Mouse (Mus musculus) thymus, adult 2 months (tissue): ENCODE results near the gene Kansl1. TPM values are rescaled to one million over a fixed set of nuclear protein-coding genes. Genes with fewer than 3 reads are reported as not detected.

ENCODE experiments used
- DNase-seq: peaks from one replicate; pipeline ENCODE4 v3.0.0; 2021
- H3K27ac ChIP-seq: fragments of 200-500 bp; 2 replicates; pipeline ENCODE4 v1.5.1; 2012; ENCODE audit warnings: low read length, control low read depth; ENCODE audit not compliant: control insufficient read depth, insufficient read depth
- H3K27me3 ChIP-seq: fragments of 200-500 bp; 2 replicates; pipeline ENCODE4 v1.6.1; 2012; ENCODE audit warnings: mild to moderate bottlenecking, low read length, moderate library complexity, mixed read lengths; ENCODE audit not compliant: control insufficient read depth, insufficient read depth
- H3K36me3 ChIP-seq: fragments of 200-500 bp; 2 replicates; pipeline ENCODE4 v1.6.1; 2012; ENCODE audit warnings: mild to moderate bottlenecking, low read length, moderate library complexity; ENCODE audit not compliant: control insufficient read depth, insufficient read depth
- H3K4me1 ChIP-seq: fragments of 200-500 bp; replicated peaks from 2 replicates; pipeline ENCODE4 v1.6.1; 2012; ENCODE audit warnings: low read length; ENCODE audit not compliant: control insufficient read depth, insufficient read depth
- H3K4me3 ChIP-seq: fragments of 200-500 bp; 2 replicates; pipeline ENCODE4 v1.5.1; 2012; ENCODE audit warnings: mild to moderate bottlenecking, low read length, control low read depth, moderate library complexity; ENCODE audit not compliant: control insufficient read depth, insufficient read depth
- CTCF ChIP-seq: fragments of 200-500 bp; IDR thresholded peaks from 2 replicates; pipeline ENCODE4 v1.5.1; 2012; ENCODE audit warnings: mild to moderate bottlenecking, control low read depth, low read length, moderate library complexity, borderline replicate concordance; ENCODE audit not compliant: control insufficient read depth, poor library complexity, insufficient read depth; ENCODE audit errors: extremely low read depth
- POLR2A ChIP-seq: fragments of 200-500 bp; IDR thresholded peaks from 2 replicates; pipeline ENCODE4 v1.6.1; 2012; ENCODE audit warnings: mild to moderate bottlenecking, low read length, control low read depth, moderate library complexity; ENCODE audit not compliant: control insufficient read depth, poor library complexity, insufficient read depth; ENCODE audit errors: extremely low read depth
- WGBS: fragments of 180-500 bp; shearing (Covaris S2); methylation state at CpG from one replicate; pipeline ENCODE4 v1.1.7; 2018; 5-methylcytosine and 5-hydroxymethylcytosine counted together
- polyA plus RNA-seq: library from polyadenylated mRNA; depleted of rRNA; stranded (reverse); fragments of >200 nt; gene quantifications from 2 replicates; pipeline ENCODE4 v1.2.3, GENCODE M21; 2012

The Kansl1 gene
- polyA plus RNA-seq, 1 experiment: 202 TPM

GRCm38 (mm10) chr11:104295656-104296055 lies 173.0 kb downstream of the Kansl1 start:
- Histone ChIP-seq H3K27ac (no peak overlapping the region), H3K4me1 (no peaks in the 10 kb centered on the region), H3K27me3 (no peaks in the 10 kb centered on the region), H3K36me3 (no peaks in the 10 kb centered on the region), H3K4me3 (no peak overlapping the region)
- 69% methylated on average over 6 of the region's 6 CpGs for WGBS
- TF ChIP-seq POLR2A (no peak), CTCF (no peak)
- no peak for DNase-seq

- TF ChIP-seq CTCF: no peak
- no peak for TF ChIP-seq POLR2A
- no peaks in the 10 kb centered on the region for H3K36me3 ChIP-seq
- H3K27ac ChIP-seq: no peak overlapping the region
- 76% methylated on average over 5 of the region's 5 CpGs for WGBS
- no peak for DNase-seq
- H3K27me3 ChIP-seq: no peaks in the 10 kb centered on the region
- no peak overlapping the region for H3K4me3 ChIP-seq
- H3K4me1 ChIP-seq: no peaks in the 10 kb centered on the region
Observed at GRCm38 (mm10) chr11:104295145-104295544, 173.5 kb downstream of the Kansl1 start.

- 81% methylated on average over 9 of the region's 9 CpGs for WGBS
- DNase-seq: no peak
- Histone ChIP-seq H3K36me3 (no peaks in the 10 kb centered on the region), H3K27me3 (no peaks in the 10 kb centered on the region), H3K27ac (no peak overlapping the region), H3K4me1 (peaks cover 6% of the 10 kb centered on the region), H3K4me3 (no peak overlapping the region)
- no peak for TF ChIP-seq CTCF
- no peak for TF ChIP-seq POLR2A
Observed at GRCm38 (mm10) chr11:104293241-104293640, 175.4 kb downstream of the Kansl1 start.

- H3K36me3 ChIP-seq: no peaks in the 10 kb centered on the region
- H3K27ac ChIP-seq: no peak overlapping the region
- no peak overlapping the region for H3K4me3 ChIP-seq
- TF ChIP-seq CTCF (no peak), POLR2A (no peak)
- whole genome bisulfite sequencing: 95% methylated on average over 7 of the region's 7 CpGs
- DNase-seq: no peak
- peaks cover 6% of the 10 kb centered on the region for H3K4me1 ChIP-seq
- H3K27me3 ChIP-seq: no peaks in the 10 kb centered on the region
Observed at GRCm38 (mm10) chr11:104292443-104293220, 176.0 kb downstream of the Kansl1 start.

- peak; percentile 50 for DNase-seq
- no peak for TF ChIP-seq POLR2A
- TF ChIP-seq CTCF: peak; percentile 80; the same call in 1 of the 2 replicates
- peaks cover 6% of the 10 kb centered on the region for H3K4me1 ChIP-seq
- peak overlapping the region; percentile 31; the same call in 1 of the 2 replicates for H3K27ac ChIP-seq
- no peaks in the 10 kb centered on the region for H3K36me3 ChIP-seq
- WGBS: 48% methylated on average over 13 of the region's 13 CpGs
- H3K4me3 ChIP-seq: no peak overlapping the region
- no peaks in the 10 kb centered on the region for H3K27me3 ChIP-seq
Observed at GRCm38 (mm10) chr11:104289199-104290031, 179.2 kb downstream of the Kansl1 start.

GRCm38 (mm10) chr11:104288835-104289198 lies 179.8 kb downstream of the Kansl1 start:
- WGBS: 77% methylated on average over 6 of the region's 6 CpGs
- Histone ChIP-seq H3K27ac (no peak overlapping the region), H3K36me3 (no peaks in the 10 kb centered on the region), H3K4me1 (peaks cover 6% of the 10 kb centered on the region), H3K27me3 (no peaks in the 10 kb centered on the region), H3K4me3 (no peak overlapping the region)
- DNase-seq: no peak
- TF ChIP-seq POLR2A: no peak
- no peak for TF ChIP-seq CTCF
